Mouse (Mus musculus) liver, adult 2 months (tissue): ENCODE measurements around the gene Emd.

Source experiments
- CTCF ChIP-seq: fragments of 200-500 bp; IDR thresholded peaks from 2 replicates; pipeline ENCODE4 v1.5.1; 2011; ENCODE audit warnings: low read depth, low read length, control low read depth
- POLR2A ChIP-seq: fragments of 200-500 bp; IDR thresholded peaks from 2 replicates; pipeline ENCODE4 v1.6.1; 2011; ENCODE audit warnings: low read length, control low read depth; ENCODE audit not compliant: insufficient read depth; ENCODE audit errors: extremely low read depth

DNA sequence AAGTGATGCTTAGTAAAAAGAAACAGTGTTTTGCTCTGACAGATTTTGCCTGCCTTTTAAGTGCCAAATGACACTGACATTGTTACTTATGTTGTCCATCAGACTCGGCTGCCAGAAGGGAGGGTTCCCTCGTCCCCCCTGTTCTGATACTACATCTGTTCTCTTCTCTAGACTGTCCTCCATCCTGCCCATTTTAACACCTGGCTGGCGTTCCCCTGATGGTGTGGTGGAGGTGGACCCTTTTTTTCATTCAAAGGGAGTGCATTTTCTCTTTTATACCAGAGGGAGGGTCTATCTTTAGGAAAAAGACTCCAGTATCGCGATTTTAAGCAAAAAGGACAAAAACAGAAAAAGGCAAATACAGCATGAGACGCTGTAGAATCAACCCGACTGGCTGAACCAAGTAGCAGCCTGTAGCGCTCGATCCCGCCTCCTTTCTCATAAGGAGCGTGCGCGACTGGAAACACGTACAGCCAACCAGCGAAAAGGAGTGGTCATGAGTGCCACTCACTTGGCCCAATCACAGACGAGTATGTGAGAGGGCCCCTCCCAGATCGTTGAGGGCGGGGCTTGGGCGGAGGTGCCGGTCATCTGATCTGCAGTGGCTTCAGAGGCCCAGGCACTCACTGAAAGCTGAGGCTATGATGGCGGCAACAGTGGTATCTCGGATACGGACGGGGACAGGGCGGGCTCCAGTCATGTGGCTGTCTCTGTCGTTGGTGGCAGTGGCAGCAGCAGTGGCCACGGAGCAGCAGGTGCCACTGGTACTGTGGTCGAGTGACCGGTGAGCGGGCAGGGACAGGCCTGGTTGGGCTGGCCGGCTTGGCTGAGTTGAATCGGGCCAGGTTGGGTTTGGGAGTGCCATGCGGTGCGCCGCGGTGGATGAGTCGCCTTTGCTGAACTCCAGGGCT, 42.3 kb downstream of the Emd start, which contains the start of gene Atp6ap1:
- TF ChIP-seq CTCF, result 0 out of 2 replicates have a peak, but pooled peaks have one; percentile 0
- TF ChIP-seq POLR2A, result peak; percentile 68
